Mouse (Mus musculus) regulatory T cell (primary cell): ENCODE data around the gene Rnf152.

Experiments
- in situ Hi-C: fragments of 300-600 bp; cut with MboI, MseI; formaldehyde crosslinking; loops from one replicate; pipeline ENCODE4 v1.15.1; 2025; ENCODE audit warnings: high pct_unique_total_duplicates

Rnf152 gene

DNA sequence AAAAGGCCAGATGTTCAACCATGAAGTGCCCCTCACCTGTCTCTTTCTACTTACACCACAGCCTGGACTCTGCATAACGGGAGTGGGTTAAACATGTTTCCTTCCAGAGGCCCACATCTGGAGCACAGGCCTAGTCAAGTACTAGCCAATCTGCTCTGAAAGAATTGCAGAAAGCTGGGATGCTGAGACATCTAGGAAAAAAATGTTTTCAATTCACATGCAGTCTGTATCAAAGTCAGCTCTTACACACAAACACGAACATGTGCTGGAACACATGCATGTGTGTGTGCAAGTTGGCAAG lies 44.0 kb downstream of the Rnf152 start:
- in situ Hi-C loops: no loop called here

GRCm38 (mm10) chr1:105311899-105312600 lies 44.5 kb downstream of the Rnf152 start:
- in situ Hi-C loops: no loop called here

GRCm38 (mm10) chr1:105302164-105302563 lies 54.3 kb downstream of the Rnf152 start:
- in situ Hi-C loops: no loop called here

DNA sequence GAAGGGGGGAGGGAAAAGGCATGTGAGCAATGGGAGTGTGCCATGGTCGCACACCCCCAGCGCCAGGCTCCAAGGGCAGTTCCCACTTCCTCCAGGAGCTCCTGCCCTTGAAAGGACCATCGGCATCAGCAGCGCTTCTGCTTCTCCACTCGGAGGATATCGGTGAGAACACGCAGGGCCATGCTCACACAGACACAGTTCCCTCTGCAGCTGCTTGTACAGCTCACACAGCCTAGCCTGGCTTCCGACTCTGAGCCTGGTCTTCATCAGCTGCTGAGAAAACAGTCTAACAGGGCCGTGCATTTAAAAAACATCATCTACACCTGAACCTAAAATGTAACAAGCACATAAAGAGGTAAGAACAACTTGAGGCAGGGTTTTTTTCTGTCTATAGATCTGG lies 54.7 kb downstream of the Rnf152 start:
- in situ Hi-C loops: no loop called here

DNA sequence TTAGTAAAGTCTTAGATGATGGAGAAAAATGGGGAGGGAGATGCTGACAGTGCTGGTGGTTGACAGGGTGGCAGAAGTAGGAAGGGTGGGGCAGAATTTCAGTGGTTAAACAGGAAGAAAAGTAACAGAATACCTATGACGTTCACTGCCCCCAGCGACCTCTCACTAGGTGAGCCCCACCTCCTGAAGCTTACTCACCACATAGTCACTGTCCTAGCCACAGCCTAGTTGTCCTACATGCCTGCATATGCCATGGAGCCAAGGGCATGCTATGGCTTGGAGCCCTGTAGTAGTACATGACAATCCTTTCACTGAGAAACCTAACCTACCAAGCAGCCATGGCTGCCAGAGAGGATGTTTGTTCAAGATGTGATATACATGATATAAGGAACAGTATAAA lies 64.7 kb downstream of the Rnf152 start:
- in situ Hi-C loops: no loop called here

GRCm38 (mm10) chr1:105287536-105287935 lies 69.0 kb downstream of the Rnf152 start:
- in situ Hi-C loops: no loop called here

GRCm38 (mm10) chr1:105286906-105287305 lies 69.6 kb downstream of the Rnf152 start:
- in situ Hi-C loops: no loop called here

GRCm38 (mm10) chr1:105285001-105285400 lies 71.5 kb downstream of the Rnf152 start:
- in situ Hi-C loops: no loop called here

- in situ Hi-C loops: no loop called here
These were observed 72.4 kb downstream of the Rnf152 start for GRCm38 (mm10) chr1:105284116-105284515.

GRCm38 (mm10) chr1:105281277-105281676 lies 75.2 kb downstream of the Rnf152 start:
- in situ Hi-C loops: no loop called here

DNA sequence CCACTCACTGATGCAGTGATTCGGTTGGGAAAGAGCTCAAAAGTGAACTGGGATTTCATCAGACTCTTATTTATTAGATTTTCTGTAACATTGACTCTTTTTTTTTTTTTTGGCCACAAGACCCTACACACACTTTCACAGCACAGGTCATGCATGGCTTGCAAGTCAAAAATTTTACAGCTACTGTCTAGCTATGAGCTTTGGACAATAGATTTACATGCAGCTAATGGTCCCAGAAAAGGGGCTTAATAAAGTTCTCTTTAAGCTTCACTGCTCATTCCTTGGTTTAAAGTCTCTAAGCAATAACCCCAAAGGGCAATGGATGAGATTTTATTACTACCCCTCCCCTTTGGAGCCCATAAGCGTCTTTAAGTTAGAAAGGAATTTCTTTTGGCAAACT lies 76.3 kb downstream of the Rnf152 start:
- in situ Hi-C loops: no loop called here

- in situ Hi-C loops: no loop called here
These were observed 81.9 kb downstream of the Rnf152 start for GRCm38 (mm10) chr1:105274500-105275194.

- in situ Hi-C loops: no loop called here
These were observed 85.4 kb downstream of the Rnf152 start for GRCm38 (mm10) chr1:105271104-105271503.

DNA sequence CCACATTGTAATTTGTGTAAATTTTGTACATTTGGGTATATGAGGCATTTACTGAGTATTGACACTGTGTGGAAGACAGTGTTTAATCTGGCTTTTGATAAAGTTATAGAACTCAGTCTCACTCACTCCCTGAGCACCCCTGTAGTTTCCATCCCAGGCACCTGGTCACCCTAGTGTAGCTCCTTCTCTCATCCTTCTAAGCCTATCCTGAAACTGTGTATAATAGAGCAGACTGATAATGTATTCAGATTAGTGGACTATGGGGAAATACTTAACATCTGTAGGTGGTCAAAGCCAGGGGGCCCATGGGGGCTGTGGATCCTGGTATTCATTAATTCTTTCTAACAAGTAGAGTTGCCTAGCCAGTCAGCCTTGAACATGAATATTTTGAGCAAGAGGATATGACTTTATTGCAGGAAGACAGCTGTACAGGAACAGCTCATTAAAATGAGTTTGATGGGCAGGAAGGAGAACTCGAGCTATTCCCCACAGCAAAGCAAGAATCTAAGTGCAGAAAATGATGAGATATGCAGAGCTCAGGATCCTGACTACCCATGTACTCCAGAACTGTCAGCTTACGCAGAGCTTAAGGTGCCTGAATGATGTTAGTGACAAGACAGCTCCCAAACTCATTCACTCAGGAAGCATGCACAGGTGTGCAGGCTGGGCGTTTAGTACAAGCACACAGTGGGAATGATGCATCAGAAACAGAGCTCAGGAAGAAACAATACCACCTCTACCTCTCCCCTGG lies 93.1 kb downstream of the Rnf152 start:
- in situ Hi-C loops: no loop called here

DNA sequence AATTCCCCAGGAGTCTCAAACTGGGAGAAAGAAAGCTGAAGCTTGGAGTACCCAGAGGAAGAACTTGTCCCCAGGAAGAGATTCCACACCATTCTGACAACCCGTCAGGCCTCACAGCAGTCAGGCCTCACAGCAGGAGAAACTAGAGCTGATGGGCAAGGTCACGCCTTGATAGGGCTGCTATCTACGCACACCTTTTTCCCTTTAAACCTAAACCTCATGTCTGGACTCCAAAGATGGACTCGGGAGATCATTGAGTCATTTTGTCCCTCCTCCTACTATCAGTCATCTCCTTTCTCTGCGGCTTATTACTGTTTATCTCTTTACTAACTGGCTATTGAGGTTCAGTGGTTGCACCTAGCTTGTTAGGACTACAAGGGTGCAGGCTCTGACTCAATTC lies 96.3 kb downstream of the Rnf152 start:
- in situ Hi-C loops: no loop called here

DNA sequence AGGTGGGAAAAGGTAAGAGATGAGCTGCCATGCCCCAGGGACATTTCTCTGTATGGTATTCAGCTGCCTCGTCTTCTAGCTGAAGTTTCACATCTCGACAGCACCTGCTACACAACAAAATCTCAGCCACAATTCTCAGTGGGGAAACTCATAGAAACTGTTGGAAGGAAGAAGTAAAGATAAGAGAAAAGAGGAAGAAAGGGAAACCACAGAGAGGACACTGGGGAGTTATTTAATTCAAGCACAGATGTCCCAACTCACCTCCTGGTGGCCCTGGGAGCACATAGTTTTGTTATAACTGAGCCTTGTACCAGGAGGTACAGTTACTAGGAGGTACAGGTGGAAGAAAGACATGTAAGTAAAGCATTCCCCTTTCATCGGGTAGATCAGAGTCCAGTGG lies 99.3 kb downstream of the Rnf152 start:
- in situ Hi-C loops: no loop called here

DNA sequence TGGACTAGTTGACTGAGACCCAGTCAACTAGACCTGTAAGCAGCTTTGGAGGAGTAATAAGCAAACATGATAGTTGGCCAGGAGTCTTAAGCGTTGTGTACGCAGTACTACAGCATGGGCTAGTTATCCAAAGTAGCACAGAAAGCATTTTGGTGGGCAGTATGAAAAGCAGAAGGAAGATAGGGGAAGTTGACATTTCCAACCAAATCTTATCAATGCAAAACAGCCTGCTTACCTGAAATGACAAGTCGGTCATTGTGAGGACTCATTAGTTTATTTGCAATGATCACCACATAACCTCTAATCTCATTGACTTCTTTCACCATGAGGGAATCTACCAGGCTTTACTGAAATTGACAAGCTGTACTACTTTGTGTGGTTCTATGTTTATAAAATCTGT lies 107.3 kb downstream of the Rnf152 start:
- in situ Hi-C loops: loop anchor here (10.0 kb wide), 1 partner anchor 1616 kb away; the partner anchor contains the start of gene Serpinb5

DNA sequence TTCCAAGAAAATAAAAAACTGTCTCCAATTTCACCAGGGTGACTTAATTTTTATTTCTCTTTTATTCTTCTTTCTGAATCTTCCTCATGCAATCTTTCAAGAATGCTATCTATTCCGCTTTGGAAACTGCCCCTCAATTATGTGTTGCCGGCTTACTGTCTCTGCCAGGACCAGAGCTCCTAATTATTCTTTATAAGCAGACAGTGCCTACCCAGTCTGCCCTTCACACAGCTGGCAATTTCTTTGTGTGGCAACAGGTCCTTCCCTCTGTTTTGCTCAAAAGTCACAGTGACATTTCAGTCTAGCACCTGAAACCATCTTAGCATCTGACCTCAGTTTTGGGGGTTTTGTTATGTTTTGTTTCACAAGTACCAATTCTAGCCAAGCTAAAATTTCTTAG lies 109.9 kb downstream of the Rnf152 start:
- in situ Hi-C loops: loop anchor here (10.0 kb wide), 1 partner anchor 1618 kb away; the partner anchor contains the start of gene Serpinb5

- in situ Hi-C loops: loop anchor here (10.0 kb wide), 1 partner anchor 1619 kb away; the partner anchor contains the start of gene Serpinb5
These were observed 110.4 kb downstream of the Rnf152 start for GRCm38 (mm10) chr1:105246075-105246574.

- in situ Hi-C loops: loop anchor here (10.0 kb wide), 1 partner anchor 1621 kb away; the partner anchor contains the start of gene Serpinb5
These were observed 113.0 kb downstream of the Rnf152 start for GRCm38 (mm10) chr1:105243359-105244142.

- in situ Hi-C loops: loop anchor here (10.0 kb wide), 1 partner anchor 1625 kb away; the partner anchor contains the start of gene Serpinb5
These were observed 116.3 kb downstream of the Rnf152 start for GRCm38 (mm10) chr1:105240185-105240584.
